Mouse (Mus musculus) CD4-positive, CD25-positive, alpha-beta regulatory T cell, adult 4 months (primary cell): ENCODE measurements around the gene Ak5. TPM values are rescaled to one million over a fixed set of nuclear protein-coding genes. Genes with fewer than 3 reads are reported as not detected.
"Not testable (repeated sequence)": the region's sequence is repeated elsewhere in the genome, so short reads cannot be mapped to it uniquely, and the experiment has no call there.

Experiments used
- ATAC-seq: one replicate; pipeline ENCODE4 v1.8.0; 2017
- polyA plus RNA-seq, 2 experiments: library from polyadenylated mRNA; unstranded; fragments of 100-300 nt; shearing (Covaris generic); gene quantifications; one replicate each; pipeline ENCODE4 v1.2.1; 2017

Ak5 gene
- polyA plus RNA-seq, result under 1 TPM in 1 of 2 experiments, not detected in 1; 0.12 TPM

DNA sequence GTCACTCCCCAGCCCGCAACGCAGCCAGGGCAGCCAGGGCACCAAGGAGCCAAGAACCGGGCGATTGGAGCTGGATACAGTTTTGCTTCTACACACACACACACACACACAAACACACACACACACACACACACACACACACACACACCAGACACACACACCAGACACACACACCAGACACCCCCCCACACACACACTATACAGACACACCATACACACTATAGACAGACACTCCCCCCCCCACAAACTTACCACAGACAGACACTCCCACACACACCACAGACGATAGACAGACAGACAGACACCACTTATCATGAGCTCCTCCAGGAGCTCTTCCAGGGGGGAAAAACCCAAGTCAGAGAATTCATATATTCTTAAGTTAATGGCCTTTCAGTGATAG is at the start of gene Ak5:
Ak5 (minus strand) TSS at position 122 of the 400 bp plus-strand sequence.
- no peak for ATAC-seq

DNA sequence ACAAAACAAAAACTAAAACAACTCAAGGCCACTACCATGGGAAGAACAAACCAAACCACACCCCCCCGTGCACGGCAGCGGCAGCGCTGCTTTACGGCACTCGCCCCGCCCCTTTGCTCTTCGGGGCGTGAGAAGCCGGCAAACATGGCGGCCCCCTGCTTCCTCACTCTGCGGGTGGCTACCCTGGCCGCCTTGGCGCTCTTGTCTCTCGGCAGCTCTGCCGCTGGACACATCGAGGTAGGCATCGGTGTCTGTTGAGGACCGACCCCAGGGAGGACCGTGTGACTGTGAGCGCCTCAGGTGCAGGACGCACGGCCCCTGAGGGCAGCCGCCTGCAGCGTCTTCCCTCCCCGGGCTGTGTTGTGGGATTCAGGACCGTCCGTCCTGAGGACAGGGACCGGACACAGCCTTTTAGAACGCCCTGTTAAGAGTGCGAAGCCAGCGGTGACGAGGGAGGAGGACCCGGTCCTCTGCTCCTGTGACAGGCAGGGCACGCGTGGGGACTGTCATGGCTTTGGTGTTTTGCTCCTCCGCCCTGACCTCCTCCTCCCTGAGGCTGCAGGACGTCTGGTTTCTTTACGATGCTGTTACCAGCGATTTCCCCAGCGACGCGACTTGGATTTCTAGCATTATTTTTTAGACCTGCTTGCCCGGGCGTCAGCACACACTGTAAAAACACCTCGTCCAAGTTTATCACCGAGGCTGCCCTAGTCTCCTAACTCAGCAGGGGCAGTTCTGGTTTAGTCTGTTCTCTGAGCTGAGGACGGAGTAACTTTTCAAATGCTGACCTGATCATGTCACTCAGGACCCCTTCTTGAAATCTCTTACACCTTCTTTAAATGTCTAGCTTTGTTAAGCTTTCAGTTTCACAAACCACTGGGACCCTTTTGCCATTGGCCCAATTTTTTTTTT is 46.1 kb upstream of the Ak5 start, which contains the start of gene Pigk:
Pigk (plus strand) TSS at position 110 of the 912 bp plus-strand sequence.
- peak; percentile 93 for ATAC-seq

DNA sequence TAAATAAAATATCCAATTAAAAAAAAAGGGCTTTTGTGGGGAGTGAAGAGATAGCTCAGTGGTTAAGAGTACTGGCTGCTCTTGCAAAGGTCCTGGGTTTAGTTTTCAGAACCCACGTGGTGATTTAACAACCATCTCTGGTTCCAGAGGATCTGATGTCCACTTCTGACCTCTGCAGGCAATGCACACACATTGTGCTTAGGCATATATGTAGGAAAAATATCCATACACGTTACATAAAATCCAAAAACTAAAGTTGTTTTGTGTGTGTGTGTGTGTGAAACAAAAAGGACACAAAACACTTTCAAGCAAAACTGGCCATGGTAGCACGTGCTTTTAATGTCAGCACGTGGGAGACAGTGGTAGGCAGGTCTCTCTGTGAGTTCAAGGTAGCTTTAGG is 44.8 kb upstream of the Ak5 start:
- ATAC-seq, result no peak

DNA sequence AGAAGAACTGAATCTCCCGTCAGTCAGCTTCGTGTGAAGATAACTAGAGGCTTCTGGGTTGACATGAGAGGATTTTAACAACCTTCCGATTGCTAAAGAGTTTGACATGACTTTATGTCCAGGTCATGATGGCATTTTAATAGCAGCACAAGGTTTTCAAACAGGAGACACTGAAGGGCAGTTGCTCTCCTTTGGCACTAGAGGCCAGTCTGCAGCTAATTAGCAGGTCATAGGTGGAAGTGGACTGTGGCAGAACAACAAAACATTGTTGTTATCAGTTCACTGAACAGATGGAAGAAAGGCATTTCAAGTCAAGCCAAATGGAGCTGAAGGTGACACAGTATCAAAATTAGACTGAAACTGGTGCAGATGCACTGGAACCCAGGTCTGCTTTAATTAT is 41.8 kb upstream of the Ak5 start:
- no peak for ATAC-seq

DNA sequence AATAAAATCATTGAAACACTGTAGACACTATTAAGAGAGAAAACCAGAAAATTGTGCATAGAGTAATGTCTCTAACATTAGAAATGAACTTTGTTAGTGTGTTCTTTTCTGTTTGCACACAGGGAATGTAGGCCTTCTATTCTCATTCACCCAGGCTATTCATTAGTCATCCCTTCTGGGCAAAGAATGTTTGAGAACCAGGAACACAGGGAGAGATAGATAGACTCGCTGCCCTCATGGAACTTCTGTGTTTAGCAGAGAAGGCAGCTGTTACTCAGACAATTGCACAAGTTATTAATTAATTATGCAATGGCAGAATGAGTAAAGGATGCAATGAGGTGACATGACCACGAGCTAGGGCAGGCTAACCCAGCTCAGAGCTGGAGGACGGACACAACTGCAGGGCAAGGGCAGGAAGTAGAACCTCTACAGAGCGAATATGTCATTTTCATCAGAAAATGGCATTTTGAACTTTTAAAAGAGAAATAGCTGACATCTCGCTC is 39.2 kb upstream of the Ak5 start:
- ATAC-seq, result no peak

DNA sequence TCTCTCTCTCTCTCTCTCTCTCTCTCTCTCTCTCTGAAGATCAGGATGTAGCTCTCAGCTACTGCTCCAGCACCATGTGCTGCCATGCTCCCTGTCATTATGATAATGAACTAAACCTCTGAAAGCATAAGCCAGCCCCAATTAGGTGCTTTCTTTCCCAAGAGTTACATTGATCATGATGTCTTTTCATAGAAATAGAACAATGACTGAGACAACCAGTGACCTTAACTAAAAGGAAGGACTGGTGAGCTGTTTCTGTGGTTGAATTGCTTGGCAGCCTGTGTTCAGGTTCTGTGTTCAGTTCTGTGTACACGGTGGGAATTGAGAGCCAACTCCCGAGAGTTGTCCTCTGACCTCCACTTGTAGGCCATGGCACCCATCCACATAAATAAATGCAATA is 38.7 kb upstream of the Ak5 start:
- no peak for ATAC-seq

DNA sequence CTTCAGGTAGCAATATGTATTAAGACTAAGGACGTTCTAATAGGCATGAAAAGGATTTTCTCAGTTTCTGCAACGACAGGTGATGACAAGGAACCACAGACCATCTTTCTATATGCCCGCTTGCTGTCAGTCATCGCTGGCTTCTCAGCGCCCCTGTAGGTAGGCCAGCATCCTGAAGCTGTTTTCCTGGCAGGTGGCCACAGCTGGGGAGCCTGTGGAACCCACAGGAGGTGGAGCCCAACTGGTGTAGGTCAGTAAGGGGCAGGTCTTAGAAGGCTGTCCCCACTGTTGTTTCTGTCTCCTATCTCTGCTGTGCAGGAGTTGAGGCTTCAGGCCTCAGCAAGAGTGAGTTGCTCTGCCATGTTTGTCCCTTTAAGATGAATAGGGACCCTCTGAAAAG is 37.7 kb upstream of the Ak5 start:
- no peak for ATAC-seq

DNA sequence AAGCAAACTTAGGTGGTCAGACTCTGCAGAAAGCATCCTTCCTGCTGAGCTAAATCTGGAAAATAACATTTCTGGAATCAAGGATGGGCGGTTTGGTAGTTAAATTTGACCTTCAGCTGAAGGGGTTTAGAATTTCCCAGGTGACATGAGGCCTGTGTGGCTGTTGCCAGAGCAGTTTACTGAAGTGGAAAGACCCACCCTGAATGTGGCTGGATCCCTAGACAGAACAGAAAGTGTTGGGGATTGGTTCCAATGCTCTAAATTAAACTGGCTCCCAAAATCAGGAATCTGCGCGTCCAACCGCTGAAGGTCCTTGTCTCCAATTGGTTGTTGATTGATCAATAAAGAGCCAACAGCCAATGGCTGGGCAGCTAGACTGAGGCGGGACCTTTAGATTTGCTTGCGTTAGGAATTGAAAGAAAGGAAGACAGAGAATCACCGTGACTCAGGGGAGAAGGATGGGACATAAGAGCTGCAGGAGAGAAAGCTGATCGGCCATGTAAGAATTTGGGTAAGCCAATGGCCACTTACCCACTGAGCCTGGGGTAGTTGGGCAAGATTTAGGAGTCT is 34.2 kb upstream of the Ak5 start:
- ATAC-seq, result no peak

DNA sequence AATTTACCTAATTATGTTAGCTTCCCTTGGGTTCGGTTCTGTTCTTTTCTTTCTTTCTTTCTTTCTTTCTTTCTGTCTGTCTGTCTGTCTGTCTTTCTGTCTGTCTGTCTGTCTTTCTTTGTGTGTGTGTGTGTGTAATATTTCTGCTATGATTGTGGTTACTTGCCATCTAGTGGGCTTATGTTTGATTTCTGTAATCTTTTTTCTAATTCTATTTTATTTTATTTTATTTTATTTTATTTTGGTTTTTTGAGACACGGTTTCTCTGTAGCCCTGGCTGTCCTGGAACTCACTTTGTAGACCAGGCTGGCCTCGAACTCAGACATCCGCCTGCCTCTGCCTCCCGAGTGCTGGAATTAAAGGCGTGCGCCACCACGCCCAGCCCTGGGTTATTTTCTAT is 33.4 kb upstream of the Ak5 start:
- not testable (repeated sequence) for ATAC-seq

DNA sequence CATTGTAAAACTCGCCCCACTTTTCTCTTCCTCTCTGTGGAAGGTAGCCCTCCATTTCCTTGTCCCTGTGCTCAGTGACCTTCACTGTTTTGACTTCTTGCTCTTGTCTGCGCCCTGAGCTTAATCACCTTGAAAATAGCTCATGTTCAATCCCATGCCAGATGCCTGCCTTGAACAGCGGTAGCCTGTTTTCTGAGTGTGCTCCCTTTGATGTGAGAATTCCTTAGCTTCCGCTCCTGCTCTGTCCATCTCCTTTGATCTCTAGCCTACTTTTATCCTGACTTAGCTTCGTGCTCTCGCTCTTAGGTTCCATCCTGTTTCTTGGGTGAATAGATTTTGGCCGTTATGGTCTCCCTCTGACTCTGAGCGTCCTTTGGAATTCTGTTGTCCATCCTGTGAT is 31.1 kb upstream of the Ak5 start:
- ATAC-seq, result no peak

DNA sequence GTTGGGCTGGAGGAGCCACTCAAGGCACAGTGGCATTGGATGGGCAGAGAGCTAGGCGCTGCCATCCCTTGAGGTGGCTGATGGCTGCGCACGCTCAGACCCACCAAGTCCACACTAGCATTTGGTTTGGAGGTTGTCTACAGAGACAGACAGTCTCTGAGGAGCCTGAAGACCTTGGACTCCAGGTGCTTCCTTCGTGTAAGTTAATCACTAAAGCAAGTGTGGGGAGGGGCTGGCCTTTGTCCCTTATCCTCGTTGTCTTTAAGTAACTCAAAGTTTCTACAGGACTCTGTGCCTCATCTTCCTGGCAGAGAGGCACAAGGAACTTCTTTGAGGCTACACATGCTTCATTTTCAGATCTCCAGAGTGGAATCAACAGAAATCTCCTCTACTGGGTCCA is 29.9 kb upstream of the Ak5 start:
- no peak for ATAC-seq

DNA sequence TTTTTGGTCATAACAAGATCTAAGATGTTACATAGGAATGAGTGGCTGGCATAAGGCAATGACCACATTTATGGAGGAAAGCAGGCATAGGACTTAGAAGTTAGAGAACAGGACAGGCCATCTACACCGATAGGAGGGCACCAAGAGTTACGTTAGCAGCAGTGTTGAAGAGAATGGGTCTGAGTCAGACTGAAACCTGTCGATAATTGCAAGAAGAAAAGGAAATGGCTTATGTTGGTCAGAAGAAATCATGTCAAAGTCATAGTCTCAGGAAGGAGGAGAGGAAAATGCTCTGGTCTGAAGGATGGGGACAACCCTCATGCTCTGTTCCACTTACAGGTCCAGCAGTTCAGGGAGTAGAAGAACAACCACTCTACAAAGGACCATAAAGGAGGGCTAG is 26.8 kb upstream of the Ak5 start:
- ATAC-seq, result no peak

DNA sequence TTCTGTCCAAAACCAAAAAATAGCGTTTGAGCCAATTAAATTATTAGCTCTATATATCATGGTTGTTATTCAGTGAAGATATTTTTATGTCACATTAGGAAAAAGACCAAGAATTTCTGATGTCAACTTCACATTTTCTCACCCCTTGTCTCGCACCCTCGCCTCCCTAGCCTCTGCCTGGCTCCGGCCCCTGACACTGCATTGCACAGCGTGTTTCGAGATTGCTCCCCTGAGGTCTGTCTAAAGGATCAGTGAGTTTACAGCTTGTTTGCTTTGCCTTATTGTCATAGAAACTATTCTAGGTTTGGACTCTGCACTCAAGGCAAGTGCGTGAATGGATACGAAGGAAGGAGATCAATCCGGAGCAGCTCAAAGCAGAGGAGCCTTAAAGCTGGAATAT is 20.9 kb upstream of the Ak5 start:
- no peak for ATAC-seq

DNA sequence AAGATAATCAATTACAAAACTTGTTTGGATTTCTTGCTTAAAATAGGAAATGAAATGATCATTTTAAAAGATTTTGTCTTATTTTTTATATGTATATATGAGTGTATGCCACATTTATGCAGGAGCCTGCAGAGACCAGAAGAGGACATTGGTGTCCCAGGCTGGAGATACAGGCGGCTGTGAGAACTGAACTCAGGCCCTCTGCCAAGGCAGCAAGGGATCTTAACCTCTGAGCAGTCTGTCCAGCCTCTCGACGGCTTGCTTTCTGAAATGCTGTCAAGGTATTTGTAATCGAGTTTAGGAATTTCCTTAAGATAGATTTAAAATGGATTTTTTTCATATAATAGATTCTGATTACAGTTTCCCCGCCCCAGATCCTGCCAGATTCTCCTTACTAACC is 20.4 kb upstream of the Ak5 start:
- no peak for ATAC-seq

DNA sequence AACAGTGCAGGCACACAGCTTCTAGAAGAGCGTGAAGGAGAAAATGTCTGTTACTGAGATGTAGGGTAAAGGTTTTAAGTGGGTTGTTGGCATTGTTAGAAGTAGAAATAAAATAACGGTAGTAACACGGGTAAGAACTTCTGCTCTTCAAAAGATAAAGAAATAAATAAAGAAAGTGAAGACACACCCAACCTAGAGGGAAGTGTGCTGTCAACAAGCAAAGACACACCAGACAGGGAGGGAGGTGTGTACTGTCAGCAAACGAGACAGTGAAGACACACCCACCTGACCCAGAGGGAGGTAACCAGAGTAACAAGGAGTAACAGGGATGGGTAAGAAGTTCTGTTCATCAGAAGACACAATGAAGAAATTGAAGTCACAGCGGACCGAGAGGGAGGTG is 6.5 kb upstream of the Ak5 start:
- no peak for ATAC-seq

DNA sequence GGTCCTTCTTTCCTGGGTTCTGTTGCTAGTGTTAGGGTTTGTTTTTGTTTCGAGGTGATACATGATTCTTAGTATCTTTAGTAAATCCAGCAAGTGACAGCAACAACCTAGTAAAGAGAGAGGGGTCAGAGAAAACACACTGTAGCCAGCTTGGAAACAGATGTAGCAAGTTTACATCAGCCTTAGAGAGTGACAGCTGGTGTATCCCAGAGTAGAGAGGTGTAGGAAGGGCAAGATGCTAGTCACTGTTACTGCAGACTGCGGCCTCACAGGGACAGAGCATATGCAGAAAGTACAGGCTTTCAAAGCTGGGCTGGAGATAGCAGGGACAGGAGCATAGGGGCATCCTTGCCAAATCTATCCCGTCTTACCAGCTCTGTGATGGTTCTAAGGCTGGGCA is 1.6 kb upstream of the Ak5 start:
- no peak for ATAC-seq

DNA sequence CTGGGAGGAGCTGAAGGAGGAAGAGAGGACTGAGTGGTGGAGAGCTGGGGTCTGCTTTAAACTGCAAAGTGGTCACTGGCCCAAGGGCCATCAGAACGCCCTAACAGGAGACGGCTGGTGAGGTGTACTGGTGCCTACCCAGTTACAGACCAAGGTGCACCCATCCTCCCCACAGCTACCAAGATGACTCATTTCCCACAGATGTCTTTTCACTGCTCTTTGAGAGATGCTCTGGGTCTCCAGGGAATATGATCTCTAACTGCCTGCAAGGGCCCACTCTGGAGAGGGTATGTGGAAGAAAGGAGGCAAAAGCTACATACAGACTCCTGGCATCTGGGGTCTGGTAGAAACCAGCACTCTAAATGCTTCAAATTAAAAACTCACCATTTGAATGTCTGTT is 633 bp upstream of the Ak5 start:
- no peak for ATAC-seq

DNA sequence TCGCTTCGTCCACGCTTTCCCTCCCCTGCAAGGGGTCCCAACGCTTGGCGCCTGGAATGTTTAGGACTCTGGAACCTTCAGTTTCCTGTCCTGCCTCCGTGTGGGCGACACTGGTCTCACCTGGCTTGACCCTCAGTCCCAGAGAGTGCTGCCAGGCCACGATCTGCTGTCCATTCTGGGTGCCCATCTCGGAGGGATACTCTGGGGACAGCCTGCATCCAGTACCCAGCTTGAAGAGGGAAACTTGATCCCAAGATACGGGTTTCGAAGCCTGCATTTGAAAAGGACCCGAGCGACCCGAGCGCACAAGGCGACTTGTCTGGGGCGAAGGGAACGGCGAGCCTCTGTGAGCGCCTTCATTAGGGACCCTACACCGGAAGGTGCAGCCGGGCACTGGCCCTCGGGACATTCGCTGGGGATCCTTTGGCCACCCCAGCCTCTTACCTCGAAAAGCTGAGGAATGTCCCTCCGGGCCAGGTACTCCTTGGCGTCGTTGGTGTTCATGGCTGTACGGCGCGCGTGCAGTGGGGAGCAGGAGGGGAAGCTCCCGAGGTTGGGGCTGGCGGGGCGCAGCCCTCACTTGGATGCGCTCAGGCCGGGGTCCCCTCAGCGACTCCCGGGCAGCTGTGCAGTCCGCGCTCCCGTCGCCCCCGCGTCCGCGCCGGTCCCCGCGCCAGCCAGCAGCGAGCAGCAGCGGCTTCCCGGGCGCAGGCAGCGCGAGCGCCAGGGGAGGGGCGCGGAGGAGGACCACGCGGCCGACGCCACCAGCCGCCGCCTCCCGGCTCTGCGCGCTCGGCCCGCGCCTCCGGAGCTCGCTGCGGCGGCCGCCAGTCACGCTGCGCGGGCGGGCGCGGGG is 576 bp downstream of the Ak5 start:
- ATAC-seq, result no peak

DNA sequence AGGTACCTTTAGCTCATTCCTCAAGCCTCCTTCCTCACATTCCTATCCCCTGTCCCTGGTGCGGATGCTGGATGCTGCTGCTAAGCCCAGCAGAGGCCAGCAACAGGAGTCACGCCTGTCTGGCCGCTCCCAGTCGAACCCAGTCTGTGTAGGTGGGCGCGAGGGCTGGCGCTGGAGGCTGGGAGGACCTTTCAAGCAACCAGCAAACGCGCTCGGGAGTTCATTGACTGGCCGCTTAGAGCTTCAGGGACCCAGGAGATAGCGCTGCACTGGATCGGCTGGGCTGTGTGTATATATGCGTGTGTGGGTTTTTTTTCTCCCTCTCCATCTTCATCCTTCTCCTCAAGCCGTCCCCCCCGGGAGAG is 1.2 kb downstream of the Ak5 start:
- ATAC-seq, result no peak

DNA sequence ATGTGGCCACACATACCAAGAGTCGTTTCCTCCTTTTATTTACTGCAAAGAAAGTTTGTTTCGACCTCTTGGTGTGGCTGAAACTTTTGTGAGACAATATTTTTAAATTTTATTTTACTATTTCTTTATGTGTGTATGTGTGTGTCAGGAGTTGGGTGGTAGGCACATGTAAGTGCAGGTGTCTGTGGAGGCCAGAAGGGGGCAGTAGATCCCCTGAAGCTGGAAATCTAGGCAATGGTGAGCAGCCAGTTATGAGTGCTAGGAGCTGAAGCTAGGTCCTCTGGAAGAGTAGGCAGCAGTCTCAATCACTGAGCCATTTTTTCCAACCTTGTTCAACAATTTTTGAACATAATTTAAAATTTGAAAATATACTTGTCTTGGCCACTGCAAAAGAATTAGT is 9.6 kb downstream of the Ak5 start:
- no peak for ATAC-seq

DNA sequence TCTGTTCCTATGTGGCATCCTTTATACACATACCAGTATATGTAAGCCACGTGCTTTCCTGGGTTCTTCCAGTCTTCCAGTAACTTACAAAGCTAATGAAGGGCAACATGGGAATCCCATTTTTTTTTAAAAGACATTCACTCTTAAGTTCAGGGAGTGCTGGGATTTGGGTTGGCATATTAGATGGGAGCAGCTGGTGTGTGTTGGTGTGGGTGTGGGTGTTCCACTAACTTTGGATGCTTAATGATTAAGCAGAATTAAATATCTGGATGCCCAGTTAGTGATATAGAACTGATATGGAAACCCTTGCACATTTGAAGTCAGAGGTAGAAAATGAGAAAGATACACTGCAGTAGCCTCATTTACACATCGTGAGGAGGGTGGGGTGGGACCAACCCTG is 16.2 kb downstream of the Ak5 start:
- ATAC-seq, result no peak

DNA sequence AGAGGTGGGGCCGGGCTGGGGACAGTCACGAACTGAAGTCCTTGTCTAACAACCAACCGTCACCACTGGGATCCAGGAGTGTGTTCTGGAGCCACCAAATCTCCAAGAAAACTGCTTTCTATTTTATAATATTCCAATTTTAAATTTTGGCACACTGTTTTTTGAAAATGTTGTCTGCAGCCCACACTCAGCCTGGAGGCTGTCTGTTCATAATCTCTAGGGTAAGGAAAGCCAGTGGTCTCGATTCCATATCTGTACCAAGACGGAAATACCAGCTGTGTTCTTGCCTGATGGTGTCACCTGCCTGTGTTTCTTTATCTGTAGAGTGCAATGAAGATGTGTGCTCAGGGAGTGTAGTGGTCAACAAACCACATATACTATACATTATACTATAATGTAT is 23.6 kb downstream of the Ak5 start:
- no peak for ATAC-seq
